Mouse (Mus musculus) olfactory bulb, adult 2 months (tissue): ENCODE data around the gene Mfsd12.

ENCODE experiments used
- CTCF ChIP-seq: fragments of 200-500 bp; IDR thresholded peaks from 2 replicates; pipeline ENCODE4 v1.5.1; 2012; ENCODE audit warnings: low read depth, mild to moderate bottlenecking, low read length, moderate library complexity; ENCODE audit not compliant: insufficient read depth
- POLR2A ChIP-seq: fragments of 200-500 bp; IDR thresholded peaks from 2 replicates; pipeline ENCODE4 v1.6.1; 2012; ENCODE audit warnings: mild to moderate bottlenecking, low read depth, low read length, moderate library complexity; ENCODE audit not compliant: insufficient read depth

DNA sequence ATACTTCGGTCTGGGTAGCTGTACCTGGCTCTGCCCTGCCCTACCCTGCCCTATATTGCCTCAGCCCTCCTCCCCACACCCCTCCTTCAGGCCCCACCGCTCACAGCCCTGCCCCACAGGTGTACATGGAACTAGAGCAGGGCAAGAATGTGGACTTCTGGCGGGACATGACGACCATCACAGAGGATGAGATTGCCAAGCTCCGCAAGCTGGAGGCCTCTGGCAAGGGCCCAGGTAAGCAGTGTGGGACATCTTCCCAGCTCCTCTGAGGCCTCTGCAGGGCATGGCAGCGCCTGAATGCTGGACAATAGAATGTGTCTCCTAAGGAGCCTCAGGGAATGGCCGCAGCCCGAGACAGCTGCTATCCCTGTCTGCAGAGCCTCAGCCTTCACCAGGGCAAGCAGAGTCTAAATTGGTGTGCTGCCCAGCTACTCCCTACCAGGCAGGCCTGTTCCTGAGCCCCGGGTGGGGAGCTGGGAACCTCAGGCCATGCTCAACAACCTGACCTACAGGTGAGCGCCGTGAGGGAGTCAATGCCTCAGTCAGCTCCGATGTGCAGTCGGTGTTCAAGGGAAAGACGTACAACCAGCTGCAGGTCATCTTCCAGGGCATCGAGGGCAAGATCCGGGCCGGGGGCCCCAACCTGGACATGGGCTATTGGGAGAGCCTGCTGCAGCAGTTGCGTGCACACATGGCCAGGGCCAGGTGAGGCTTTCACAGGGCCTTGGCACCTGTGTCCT is 33.3 kb upstream of the Mfsd12 start:
- TF ChIP-seq POLR2A (no peak), CTCF (no peak)
